Mouse (Mus musculus) megakaryocyte, embryonic 14.5 days (primary cell): Measurements from ENCODE around the gene Plekha5. TPM values are rescaled to one million over a fixed set of nuclear protein-coding genes. Genes with fewer than 3 reads are reported as not detected.

ENCODE experiments used
- H3K27me3 ChIP-seq: replicated peaks from 2 replicates; pipeline ENCODE3; 2012; ENCODE audit warnings: inconsistent platforms
- H3K36me3 ChIP-seq: replicated peaks from 2 replicates; pipeline ENCODE3; 2012; ENCODE audit warnings: low read length, inconsistent platforms, mixed read lengths
- H3K4me1 ChIP-seq: 2 replicates; pipeline ENCODE4 v1.6.1; 2012; ENCODE audit warnings: inconsistent platforms
- H3K4me3 ChIP-seq: replicated peaks from 2 replicates; pipeline ENCODE3; 2012; ENCODE audit warnings: moderate library complexity, mild to moderate bottlenecking, inconsistent platforms
- H3K9me3 ChIP-seq: 2 replicates; pipeline ENCODE4 v1.6.1; 2012; ENCODE audit warnings: inconsistent platforms
- FLI1 ChIP-seq: IDR thresholded peaks from 2 replicates; pipeline ENCODE4 v1.6.1; 2012; ENCODE audit warnings: low read length, inconsistent platforms, mixed read lengths
- GATA1 ChIP-seq: IDR thresholded peaks from 3 replicates; pipeline ENCODE4 v1.6.1; 2012; ENCODE audit warnings: mixed read lengths, low read length, inconsistent platforms, borderline replicate concordance
- polyA plus RNA-seq: library from polyadenylated mRNA; stranded (reverse); fragments of >175 nt; gene quantifications from 2 replicates; pipeline ENCODE4 v1.2.3, GENCODE M21; 2012; ENCODE audit warnings: low replicate concordance; ENCODE audit not compliant: insufficient read depth

Gene Plekha5
- polyA plus RNA-seq, result 1.9 and 2.2 TPM in 2 replicates

DNA sequence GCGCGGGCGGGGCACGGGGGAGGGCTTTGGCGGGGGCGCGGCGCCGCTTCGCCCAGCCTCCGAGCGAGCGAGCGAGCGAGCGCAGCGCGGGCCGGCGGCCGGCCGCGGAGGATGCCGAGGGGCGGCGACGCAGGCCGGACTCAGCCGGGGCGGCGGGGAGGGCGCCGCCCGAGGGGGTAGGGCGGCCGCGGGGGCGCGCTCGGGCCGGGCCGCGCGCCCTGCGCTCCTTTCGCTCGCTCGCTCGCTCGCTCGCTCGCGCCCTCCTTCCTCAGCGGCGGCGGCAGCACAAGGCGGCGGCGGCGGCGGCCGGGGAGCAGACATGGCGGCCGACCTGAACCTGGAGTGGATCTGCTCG lies at the start of gene Plekha5:
Gene Plekha5, plus strand, starts transcription at position 209 of the 355 bp plus-strand sequence.
- H3K27me3 ChIP-seq, result peaks cover 13% of the 10 kb centered on the region
- H3K4me1 ChIP-seq, result peaks cover 18% of the 10 kb centered on the region
- TF ChIP-seq FLI1, result no peak
- no peak for TF ChIP-seq GATA1
- H3K9me3 ChIP-seq, result peaks cover 7% of the 10 kb centered on the region; the same call in 1 of the 2 replicates
- peaks cover 7% of the 10 kb centered on the region for H3K36me3 ChIP-seq
- peak within 1 kb of the TSS; percentile 95 for H3K4me3 ChIP-seq

DNA sequence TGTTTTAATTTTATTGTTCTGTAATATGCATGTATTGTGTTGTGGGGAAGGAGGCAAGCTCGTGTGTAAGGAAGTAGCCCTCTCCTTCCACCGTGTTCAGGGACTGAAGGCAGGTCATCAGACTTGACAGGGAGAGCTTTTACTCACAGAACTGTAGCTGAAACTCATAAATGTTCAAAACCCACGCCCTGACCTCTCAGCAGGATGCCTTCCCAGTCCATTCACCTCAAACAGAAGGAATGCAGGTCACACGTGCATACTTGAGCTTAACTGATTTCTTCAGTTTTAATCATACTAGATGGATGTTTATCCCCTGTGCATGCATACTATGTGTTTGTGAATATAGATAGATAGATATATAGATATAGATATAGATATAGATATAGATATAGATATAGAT lies 48.2 kb upstream of the Plekha5 start:
- Histone ChIP-seq H3K9me3 (peaks cover 7% of the 10 kb centered on the region; the same call in 1 of the 2 replicates), H3K36me3 (no peaks in the 10 kb centered on the region), H3K4me1 (peaks cover 2% of the 10 kb centered on the region), H3K27me3 (no peaks in the 10 kb centered on the region), H3K4me3 (no peak overlapping the region)
- TF ChIP-seq FLI1 (no peak), GATA1 (no peak)

DNA sequence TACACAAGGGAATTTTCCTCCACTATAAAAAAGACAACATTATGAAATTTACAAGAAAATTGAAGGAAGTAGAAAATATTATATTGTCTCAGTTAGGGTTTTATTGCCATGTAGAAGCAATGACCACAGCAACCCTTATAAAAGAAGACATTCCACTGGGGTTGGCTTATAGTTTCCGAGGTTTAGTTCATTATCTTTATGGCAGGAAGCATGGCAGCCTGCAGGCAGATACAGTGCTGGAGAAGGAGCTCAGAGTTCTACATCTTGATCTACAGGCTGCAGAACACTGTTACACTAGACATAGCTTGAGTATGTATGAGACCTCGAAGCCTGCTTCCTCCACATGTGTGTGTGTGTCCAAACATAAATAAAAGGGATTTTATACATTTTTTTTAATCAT lies 43.3 kb upstream of the Plekha5 start:
- no peak for TF ChIP-seq GATA1
- TF ChIP-seq FLI1, result no peak
- no peak overlapping the region for H3K4me3 ChIP-seq
- H3K27me3 ChIP-seq, result no peaks in the 10 kb centered on the region
- peaks cover 7% of the 10 kb centered on the region for H3K4me1 ChIP-seq
- H3K36me3 ChIP-seq, result no peaks in the 10 kb centered on the region
- H3K9me3 ChIP-seq, result 0 out of 2 replicates have a peak, but pooled peaks cover 10% of the 10 kb centered on the region

DNA sequence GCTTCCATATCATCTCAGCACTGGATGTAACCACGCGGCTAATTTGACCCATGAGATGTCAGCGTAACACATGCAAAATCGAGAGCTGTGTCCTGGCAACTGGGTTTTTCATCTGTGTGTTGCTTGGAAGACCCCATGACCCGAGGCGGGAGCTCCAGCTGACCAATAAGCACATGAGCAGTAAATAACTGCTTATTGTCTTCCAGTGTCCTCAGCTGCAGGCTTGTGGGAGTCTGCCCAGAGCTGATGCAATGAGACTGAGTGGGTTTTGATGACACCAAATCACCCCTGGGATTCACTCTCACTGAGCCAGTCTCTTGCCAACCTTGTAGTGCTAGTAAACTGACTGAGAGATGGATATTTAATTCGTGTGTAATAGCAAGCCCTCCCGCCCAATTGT lies 42.7 kb upstream of the Plekha5 start:
- H3K9me3 ChIP-seq, result 0 out of 2 replicates have a peak, but pooled peaks cover 13% of the 10 kb centered on the region
- no peak overlapping the region for H3K4me3 ChIP-seq
- no peaks in the 10 kb centered on the region for H3K27me3 ChIP-seq
- no peaks in the 10 kb centered on the region for H3K36me3 ChIP-seq
- TF ChIP-seq FLI1, result no peak
- TF ChIP-seq GATA1, result no peak
- H3K4me1 ChIP-seq, result peaks cover 7% of the 10 kb centered on the region

DNA sequence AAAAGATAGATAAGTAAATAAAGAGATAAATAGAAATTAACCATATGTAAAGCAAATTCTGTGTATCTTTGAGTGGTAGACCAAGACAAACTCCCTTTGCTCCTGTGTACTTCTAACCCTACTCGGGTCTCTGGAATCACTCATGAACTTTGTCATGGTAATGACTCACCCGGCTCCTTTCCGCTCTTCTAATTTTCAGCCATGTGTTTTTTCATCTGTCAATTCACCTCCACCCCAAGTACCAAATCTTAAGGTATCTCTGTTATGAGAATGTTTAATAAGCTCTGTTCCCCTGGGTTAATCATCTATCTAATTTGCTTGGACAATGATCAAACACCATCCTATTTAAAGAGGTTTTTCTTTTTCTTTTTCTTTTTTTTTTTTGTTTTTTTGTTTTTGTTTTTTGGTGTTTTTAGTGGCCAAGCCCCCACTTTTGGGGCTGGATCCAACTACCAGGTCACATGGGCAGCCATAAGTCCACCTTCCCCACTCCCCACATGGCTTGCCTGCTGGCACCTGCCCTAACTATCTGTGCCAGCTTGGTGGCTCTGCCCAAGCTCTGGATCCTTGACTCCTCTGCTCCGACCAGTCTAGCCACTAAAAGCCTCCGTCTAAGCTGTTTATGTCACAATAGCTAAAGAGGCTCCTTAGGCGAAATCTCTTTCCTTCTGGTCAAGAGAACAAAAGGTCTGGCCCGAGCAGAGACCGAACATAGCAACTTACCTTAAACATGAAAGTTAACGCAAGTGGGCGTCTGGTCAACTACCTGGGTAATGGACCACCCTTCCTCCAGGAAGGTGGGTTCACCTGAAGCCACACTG lies 40.1 kb upstream of the Plekha5 start:
- H3K27me3 ChIP-seq, result no peaks in the 10 kb centered on the region
- no peak overlapping the region for H3K4me3 ChIP-seq
- H3K9me3 ChIP-seq, result 0 out of 2 replicates have a peak, but pooled peaks cover 10% of the 10 kb centered on the region
- no peaks in the 10 kb centered on the region for H3K36me3 ChIP-seq
- TF ChIP-seq GATA1 (no peak), FLI1 (no peak)
- peaks cover 7% of the 10 kb centered on the region for H3K4me1 ChIP-seq

DNA sequence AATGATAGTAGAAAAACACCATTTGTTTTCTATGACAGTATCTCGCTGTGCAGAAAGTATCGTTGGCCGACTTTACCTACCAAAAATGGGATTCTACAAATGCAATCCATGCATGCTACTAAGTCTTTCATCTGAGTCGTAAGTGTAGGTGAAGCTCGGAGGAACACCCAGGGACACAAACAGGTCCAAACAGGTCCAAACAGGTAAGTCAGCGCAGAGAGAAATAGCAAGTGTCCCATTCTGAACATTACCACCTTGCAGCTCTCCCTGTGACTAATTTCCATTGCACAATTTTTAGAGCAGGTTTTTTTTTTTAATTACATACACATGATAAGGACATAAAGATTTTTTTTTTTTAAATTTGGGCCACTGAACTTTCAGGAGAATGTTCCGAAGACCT lies 27.2 kb upstream of the Plekha5 start:
- H3K4me1 ChIP-seq, result no peaks in the 10 kb centered on the region
- TF ChIP-seq GATA1, result no peak
- TF ChIP-seq FLI1, result no peak
- H3K4me3 ChIP-seq, result no peak overlapping the region
- H3K27me3 ChIP-seq, result peaks cover 1% of the 10 kb centered on the region
- H3K9me3 ChIP-seq, result no peaks in the 10 kb centered on the region
- H3K36me3 ChIP-seq, result no peaks in the 10 kb centered on the region

DNA sequence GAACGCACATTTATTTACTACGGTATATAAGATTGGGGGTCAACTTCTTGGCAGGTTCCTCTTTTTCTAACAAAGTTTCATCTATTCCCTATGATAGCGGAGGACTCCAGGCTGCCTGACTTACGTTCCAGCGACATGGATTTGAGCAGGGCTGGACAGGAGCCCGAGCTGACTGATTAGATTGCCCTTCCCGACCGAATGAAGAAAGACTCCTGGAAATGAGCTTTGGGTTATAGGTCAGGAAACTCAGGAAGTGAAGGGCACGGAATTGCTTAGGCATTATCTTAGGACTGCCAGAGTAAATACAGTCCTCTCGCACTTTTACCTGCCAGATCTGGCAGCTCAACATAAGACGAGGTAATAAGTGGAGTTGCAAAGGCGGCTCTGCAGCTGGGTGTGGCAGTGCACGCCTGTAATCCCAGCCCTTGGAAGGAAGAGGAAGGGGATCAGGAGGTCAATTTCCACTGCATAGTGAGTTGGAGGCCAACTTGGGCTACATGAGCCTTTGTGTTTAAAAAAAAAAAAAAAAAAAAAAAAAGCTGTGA lies 21.0 kb upstream of the Plekha5 start:
- Histone ChIP-seq H3K4me3 (no peak overlapping the region), H3K9me3 (no peaks in the 10 kb centered on the region), H3K36me3 (no peaks in the 10 kb centered on the region), H3K4me1 (no peaks in the 10 kb centered on the region), H3K27me3 (peaks cover 1% of the 10 kb centered on the region)
- no peak for TF ChIP-seq FLI1
- no peak for TF ChIP-seq GATA1

DNA sequence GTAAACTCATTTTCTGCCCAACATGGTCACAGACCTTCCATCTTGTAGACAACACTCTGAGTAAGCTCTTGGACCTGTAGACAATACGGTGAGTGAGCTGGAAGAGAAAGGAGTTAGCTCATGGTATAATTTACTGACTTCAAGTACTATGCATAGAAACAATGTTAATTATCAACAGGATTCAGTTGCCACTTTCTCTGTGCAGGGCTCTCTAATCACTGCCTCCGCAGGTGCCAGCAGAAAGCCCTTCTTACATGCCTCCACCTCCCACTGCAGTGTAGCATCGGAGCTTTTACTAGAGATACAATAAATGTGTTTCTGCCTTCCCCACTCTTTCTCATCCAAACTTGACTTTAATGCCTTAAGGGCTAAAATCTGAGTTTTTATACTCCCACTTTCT lies 11.9 kb upstream of the Plekha5 start:
- Histone ChIP-seq H3K27me3 (peaks cover 2% of the 10 kb centered on the region), H3K9me3 (peaks cover 11% of the 10 kb centered on the region), H3K4me1 (no peaks in the 10 kb centered on the region), H3K36me3 (no peaks in the 10 kb centered on the region), H3K4me3 (no peak overlapping the region)
- TF ChIP-seq GATA1, result no peak
- TF ChIP-seq FLI1, result no peak

DNA sequence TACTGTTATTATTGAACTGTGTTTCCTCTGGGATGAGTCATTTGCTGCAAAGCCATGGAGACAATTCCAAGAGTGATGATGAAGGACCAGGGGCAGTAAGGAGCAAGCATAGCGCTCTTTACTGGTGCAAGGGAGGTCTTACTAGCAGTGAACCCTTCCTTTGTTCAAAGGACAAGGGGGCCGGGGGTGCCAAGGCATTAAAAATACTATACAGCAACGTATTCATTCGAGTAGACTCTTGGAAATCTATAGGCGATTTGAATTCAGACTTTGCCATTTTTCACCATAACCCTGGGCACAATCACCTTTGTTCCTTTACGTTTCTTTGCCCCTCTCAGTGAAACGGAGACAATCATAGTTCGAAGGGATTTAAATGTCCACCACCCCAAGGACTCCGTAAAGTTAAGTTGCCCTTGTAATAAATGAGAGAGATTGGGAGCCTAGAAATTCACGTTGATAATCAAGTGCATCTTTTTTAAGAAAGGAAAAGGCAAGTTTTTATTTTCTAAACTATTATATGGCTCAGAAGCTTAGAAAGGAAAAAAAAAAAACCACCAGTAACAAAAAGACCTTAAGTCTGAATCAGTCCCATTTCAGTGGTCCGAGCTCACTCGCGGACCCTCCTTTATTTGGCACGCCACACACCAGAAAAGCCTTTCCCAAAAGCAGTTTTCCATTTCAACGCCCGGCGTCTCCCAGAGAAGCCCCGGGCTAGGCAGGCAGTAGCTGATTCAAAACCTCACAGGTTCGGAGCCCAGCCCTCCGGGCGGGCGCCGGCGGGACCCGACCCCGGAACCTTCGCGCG lies 611 bp upstream of the Plekha5 start:
- TF ChIP-seq GATA1 (no peak), FLI1 (no peak)
- Histone ChIP-seq H3K9me3 (peaks cover 7% of the 10 kb centered on the region; the same call in 1 of the 2 replicates), H3K36me3 (peaks cover 4% of the 10 kb centered on the region), H3K4me1 (peaks cover 18% of the 10 kb centered on the region), H3K27me3 (peaks cover 13% of the 10 kb centered on the region), H3K4me3 (peak overlapping the region; percentile 95)
